Mouse (Mus musculus): Measurements from ENCODE around the gene Sgce.
"Not testable (repeated sequence)": the region's sequence is repeated elsewhere in the genome, so short reads cannot be mapped to it uniquely, and the experiment has no call there.

Sgce gene

GRCm38 (mm10) chr6:4746696-4747439, at the start of gene Sgce, which contains the start of gene Peg10:
TSS of gene Sgce (minus strand) at chr6:4747207.
TSS of gene Peg10 (plus strand) at chr6:4747306.
- Histone ChIP-seq H3K36me3 (ENCODE audit: insufficient read depth, low read length) (no peaks in the 10 kb centered on the region; the same call in 1 of the 2 replicates), H3K9me3 (ENCODE audit: low read length) (peaks cover 35% of the 10 kb centered on the region), H3K4me1 (replicated peaks; ENCODE audit: low read depth, low read length) (peaks cover 8% of the 10 kb centered on the region), H3K27me3 (ENCODE audit: insufficient read depth, low read length) (peaks cover 34% of the 10 kb centered on the region), H3K4me3 (replicated peaks; ENCODE audit: low read length) (peak within 1 kb of the TSS; percentile 76)
- TF ChIP-seq CTCF (conservative IDR thresholded peaks at IDR 0.05; ENCODE audit: low read length) (no peak; the same call in 1 of the 2 replicates), POU5F1 (IDR thresholded peaks at IDR 0.05; ENCODE audit: borderline replicate concordance, low read length) (no peak), NANOG (IDR thresholded peaks at IDR 0.05; ENCODE audit: borderline replicate concordance, low read length) (no peak)

- peaks cover 10% of the 10 kb centered on the region; the same call in 1 of the 2 replicates for H3K4me1 ChIP-seq (replicated peaks; ENCODE audit: low read depth, low read length)
- no peaks in the 10 kb centered on the region for H3K9me3 ChIP-seq (ENCODE audit: low read length)
- H3K4me3 ChIP-seq (replicated peaks; ENCODE audit: low read length) = no peak overlapping the region
- no peaks in the 10 kb centered on the region for H3K27me3 ChIP-seq (ENCODE audit: insufficient read depth, low read length)
- no peaks in the 10 kb centered on the region for H3K36me3 ChIP-seq (ENCODE audit: insufficient read depth, low read length)
- TF ChIP-seq POU5F1 (IDR thresholded peaks at IDR 0.05; ENCODE audit: borderline replicate concordance, low read length) (no peak), NANOG (IDR thresholded peaks at IDR 0.05; ENCODE audit: borderline replicate concordance, low read length) (no peak), CTCF (conservative IDR thresholded peaks at IDR 0.05; ENCODE audit: low read length) (no peak)
These were observed 49.3 kb upstream of the Sgce start for GRCm38 (mm10) chr6:4796281-4796680.

DNA sequence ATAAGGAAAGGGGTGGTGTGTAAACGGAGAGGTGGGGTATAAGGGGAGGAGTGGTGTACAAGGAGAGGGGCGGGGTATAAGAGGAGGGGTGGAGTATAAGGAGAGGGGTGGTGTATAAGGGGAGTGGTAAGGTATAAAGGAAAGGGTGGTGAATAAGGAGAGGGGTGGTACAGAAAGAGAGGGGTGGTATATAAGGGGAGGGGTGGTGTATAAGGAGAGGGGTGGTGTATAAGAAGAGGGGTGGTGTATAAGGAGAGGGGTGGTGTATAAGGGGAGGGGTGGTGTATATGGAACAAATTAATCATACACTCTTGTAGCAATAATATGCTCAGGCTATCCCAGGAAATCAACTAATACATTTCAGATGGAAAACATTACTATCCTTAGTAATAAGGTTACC, 15.2 kb upstream of the Sgce start:
- Histone ChIP-seq H3K9me3 (ENCODE audit: low read length) (0 out of 2 replicates have a peak, but pooled peaks cover under 1% of the 10 kb centered on the region), H3K36me3 (ENCODE audit: insufficient read depth, low read length) (peaks cover 4% of the 10 kb centered on the region; the same call in 1 of the 2 replicates), H3K4me3 (replicated peaks; ENCODE audit: low read length) (no peak overlapping the region), H3K27me3 (ENCODE audit: insufficient read depth, low read length) (peaks cover 2% of the 10 kb centered on the region; the same call in 1 of the 2 replicates), H3K4me1 (replicated peaks; ENCODE audit: low read depth, low read length) (peaks cover 7% of the 10 kb centered on the region)
- TF ChIP-seq CTCF (conservative IDR thresholded peaks at IDR 0.05; ENCODE audit: low read length) = no peak
- TF ChIP-seq POU5F1 (IDR thresholded peaks at IDR 0.05; ENCODE audit: borderline replicate concordance, low read length) = no peak
- TF ChIP-seq NANOG (IDR thresholded peaks at IDR 0.05; ENCODE audit: borderline replicate concordance, low read length) = no peak

DNA sequence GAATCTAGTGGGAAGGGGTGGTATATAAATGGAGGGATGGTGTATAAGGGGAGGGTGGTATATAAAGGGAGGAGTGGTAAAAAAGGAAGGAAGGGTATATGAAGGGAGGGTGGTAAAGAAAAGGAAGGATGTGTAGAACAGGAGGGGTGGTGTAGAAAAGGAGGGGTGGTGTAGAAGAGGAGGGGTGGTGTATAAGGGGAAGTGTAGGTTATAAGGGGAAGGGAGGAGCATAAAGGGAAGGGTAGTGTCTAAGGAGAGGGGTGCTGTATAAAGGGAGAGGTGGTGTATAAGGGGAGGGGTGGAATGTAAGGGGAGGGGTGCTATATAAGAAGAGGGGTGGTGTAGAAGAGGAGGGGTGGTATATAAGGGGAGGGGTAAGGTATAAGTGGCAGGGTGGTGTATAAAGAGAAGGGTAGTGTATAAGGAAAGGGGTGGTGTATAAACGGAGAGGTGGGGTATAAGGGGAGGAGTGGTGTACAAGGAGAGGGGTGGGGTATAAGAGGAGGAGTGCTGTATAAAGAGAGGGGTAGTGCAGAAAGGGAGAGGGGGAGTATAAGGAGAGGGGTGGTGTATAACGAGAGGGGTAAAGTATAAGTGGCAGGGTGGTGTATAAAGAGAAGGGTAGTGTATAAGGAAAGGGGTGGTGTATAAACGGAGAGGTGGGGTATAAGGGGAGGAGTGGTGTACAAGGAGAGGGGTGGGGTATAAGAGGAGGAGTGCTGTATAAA, 14.6 kb upstream of the Sgce start:
- not testable (repeated sequence) for H3K36me3 ChIP-seq (ENCODE audit: insufficient read depth, low read length); H3K27me3 ChIP-seq (ENCODE audit: insufficient read depth, low read length); H3K4me1 ChIP-seq (replicated peaks; ENCODE audit: low read depth, low read length); H3K9me3 ChIP-seq (ENCODE audit: low read length); H3K4me3 ChIP-seq (replicated peaks; ENCODE audit: low read length)

DNA sequence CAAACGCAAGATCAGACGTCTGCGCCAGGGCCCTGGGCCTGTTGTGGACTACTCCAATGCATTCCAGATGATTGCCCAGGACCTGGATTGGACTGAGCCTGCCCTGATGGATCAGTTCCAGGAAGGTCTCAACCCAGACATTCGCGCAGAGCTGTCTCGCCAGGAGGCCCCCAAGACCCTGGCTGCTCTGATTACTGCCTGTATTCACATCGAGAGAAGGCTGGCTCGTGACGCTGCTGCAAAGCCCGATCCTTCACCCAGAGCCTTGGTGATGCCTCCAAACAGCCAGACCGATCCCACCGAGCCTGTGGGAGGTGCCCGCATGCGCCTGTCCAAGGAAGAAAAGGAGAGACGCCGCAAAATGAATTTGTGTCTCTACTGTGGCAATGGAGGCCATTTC, 7.9 kb upstream of the Sgce start:
- no peaks in the 10 kb centered on the region for H3K27me3 ChIP-seq (ENCODE audit: insufficient read depth, low read length)
- no peak overlapping the region for H3K4me3 ChIP-seq (replicated peaks; ENCODE audit: low read length)
- H3K36me3 ChIP-seq (ENCODE audit: insufficient read depth, low read length) = peaks cover 16% of the 10 kb centered on the region
- H3K4me1 ChIP-seq (replicated peaks; ENCODE audit: low read depth, low read length) = no peaks in the 10 kb centered on the region
- H3K9me3 ChIP-seq (ENCODE audit: low read length) = peaks cover 30% of the 10 kb centered on the region
- TF ChIP-seq NANOG (IDR thresholded peaks at IDR 0.05; ENCODE audit: borderline replicate concordance, low read length) (no peak), POU5F1 (IDR thresholded peaks at IDR 0.05; ENCODE audit: borderline replicate concordance, low read length) (no peak), CTCF (conservative IDR thresholded peaks at IDR 0.05; ENCODE audit: low read length) (no peak)

GRCm38 (mm10) chr6:4754286-4754685, 7.3 kb upstream of the Sgce start:
- H3K4me1 ChIP-seq (replicated peaks; ENCODE audit: low read depth, low read length) = no peaks in the 10 kb centered on the region
- no peak for TF ChIP-seq CTCF (conservative IDR thresholded peaks at IDR 0.05; ENCODE audit: low read length)
- no peak for TF ChIP-seq NANOG (IDR thresholded peaks at IDR 0.05; ENCODE audit: borderline replicate concordance, low read length)
- no peak for TF ChIP-seq POU5F1 (IDR thresholded peaks at IDR 0.05; ENCODE audit: borderline replicate concordance, low read length)
- H3K36me3 ChIP-seq (ENCODE audit: insufficient read depth, low read length) = peaks cover 16% of the 10 kb centered on the region
- H3K4me3 ChIP-seq (replicated peaks; ENCODE audit: low read length) = no peak overlapping the region
- no peaks in the 10 kb centered on the region for H3K27me3 ChIP-seq (ENCODE audit: insufficient read depth, low read length)
- peaks cover 31% of the 10 kb centered on the region for H3K9me3 ChIP-seq (ENCODE audit: low read length)

- peaks cover 19% of the 10 kb centered on the region for H3K27me3 ChIP-seq (ENCODE audit: insufficient read depth, low read length)
- peaks cover 13% of the 10 kb centered on the region; the same call in 1 of the 2 replicates for H3K36me3 ChIP-seq (ENCODE audit: insufficient read depth, low read length)
- peaks cover 8% of the 10 kb centered on the region for H3K4me1 ChIP-seq (replicated peaks; ENCODE audit: low read depth, low read length)
- peaks cover 48% of the 10 kb centered on the region for H3K9me3 ChIP-seq (ENCODE audit: low read length)
- TF ChIP-seq CTCF (conservative IDR thresholded peaks at IDR 0.05; ENCODE audit: low read length) (no peak), POU5F1 (IDR thresholded peaks at IDR 0.05; ENCODE audit: borderline replicate concordance, low read length) (no peak), NANOG (IDR thresholded peaks at IDR 0.05; ENCODE audit: borderline replicate concordance, low read length) (no peak)
- H3K4me3 ChIP-seq (replicated peaks; ENCODE audit: low read length) = no peak overlapping the region
These were observed 4.3 kb upstream of the Sgce start for GRCm38 (mm10) chr6:4751355-4751754.

GRCm38 (mm10) chr6:4749091-4749490, 2.1 kb upstream of the Sgce start:
- Histone ChIP-seq H3K9me3 (ENCODE audit: low read length) (peaks cover 35% of the 10 kb centered on the region), H3K27me3 (ENCODE audit: insufficient read depth, low read length) (peaks cover 20% of the 10 kb centered on the region), H3K4me3 (replicated peaks; ENCODE audit: low read length) (no peak overlapping the region), H3K4me1 (replicated peaks; ENCODE audit: low read depth, low read length) (peaks cover 8% of the 10 kb centered on the region), H3K36me3 (ENCODE audit: insufficient read depth, low read length) (no peaks in the 10 kb centered on the region; the same call in 1 of the 2 replicates)
- TF ChIP-seq CTCF (conservative IDR thresholded peaks at IDR 0.05; ENCODE audit: low read length) (no peak), POU5F1 (IDR thresholded peaks at IDR 0.05; ENCODE audit: borderline replicate concordance, low read length) (no peak), NANOG (IDR thresholded peaks at IDR 0.05; ENCODE audit: borderline replicate concordance, low read length) (no peak)
